Mouse (Mus musculus) heart, postnatal 0 days (tissue): ENCODE data around the gene Acrbp.

Source experiments
- CTCF ChIP-seq: IDR thresholded peaks from 2 replicates; pipeline ENCODE4 v1.5.1; 2016; ENCODE audit warnings: antibody characterized with exemption, control low read depth, low read depth
- EP300 ChIP-seq: IDR thresholded peaks from 2 replicates; pipeline ENCODE4 v1.6.1; 2016; ENCODE audit warnings: antibody characterized with exemption, low read depth

DNA sequence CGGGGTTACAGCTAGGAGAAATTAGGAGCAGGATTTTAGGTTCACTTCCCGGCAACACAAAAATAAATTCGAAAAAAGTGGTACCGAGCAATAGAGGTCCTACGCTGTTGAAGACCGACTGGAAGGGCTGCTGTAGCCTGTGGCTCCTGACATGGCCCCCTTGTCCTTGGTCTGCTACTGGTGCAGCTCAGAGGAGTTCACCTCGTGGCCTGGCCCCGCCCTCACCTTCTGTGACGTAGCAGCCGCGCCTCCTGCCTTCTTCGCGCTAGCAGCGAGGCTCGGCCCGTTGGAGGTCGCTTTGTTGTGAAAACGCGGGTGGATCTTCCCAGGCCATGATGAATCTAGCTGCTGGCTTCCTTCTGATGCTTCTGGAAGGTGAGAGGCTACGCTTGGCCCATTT is at the start of gene Acrbp:
- TF ChIP-seq CTCF (no peak), EP300 (no peak)
